Mouse (Mus musculus) left cerebral cortex, adult 9 months (tissue): Measurements from ENCODE around the gene Dytn.

Experiments
- DNase-seq, 2 experiments: peaks; one replicate each; pipeline ENCODE4 v3.0.0; 2022; ENCODE audit warnings: low spot score in 2 of 2

Gene Dytn

DNA sequence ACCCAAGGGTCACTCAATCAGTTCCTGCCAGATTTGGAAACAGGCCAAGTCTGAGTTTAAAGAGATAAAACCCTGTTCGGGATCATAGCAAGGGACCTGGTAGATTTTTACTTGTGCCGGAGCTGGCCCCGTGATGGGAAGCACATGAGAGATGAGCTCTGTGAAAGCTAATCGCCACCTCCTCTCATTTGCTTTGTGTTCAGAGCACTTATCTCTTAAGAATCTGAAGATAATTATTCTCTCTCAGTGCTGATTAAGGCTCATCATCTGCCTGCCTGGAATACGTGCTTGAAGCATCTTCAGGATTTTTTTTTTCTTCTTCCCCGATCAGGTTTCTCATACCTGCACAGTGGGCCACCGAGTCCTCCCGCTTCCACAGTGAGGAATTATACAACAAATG lies 107.6 kb downstream of the Dytn start:
- no peak for DNase-seq

DNA sequence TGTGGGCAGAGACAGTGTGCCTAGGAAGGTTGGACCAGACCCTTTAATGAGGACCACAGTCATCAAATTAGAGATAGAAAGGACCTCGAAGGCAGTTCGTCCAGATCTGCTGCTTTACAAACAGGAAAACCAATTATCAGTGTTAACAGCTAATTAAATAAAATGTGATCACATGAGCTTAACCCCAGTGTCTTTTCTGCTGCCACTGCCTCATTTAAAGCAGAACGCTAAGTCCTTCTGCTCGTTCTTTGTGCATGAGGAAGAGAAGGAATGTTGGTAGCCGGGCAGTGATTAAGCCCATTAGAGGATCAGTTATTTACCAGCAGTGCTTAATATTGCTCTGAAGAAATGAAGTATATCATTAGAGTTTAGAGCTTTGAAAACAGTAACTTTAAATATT lies 109.9 kb downstream of the Dytn start:
- DNase-seq: no peak

DNA sequence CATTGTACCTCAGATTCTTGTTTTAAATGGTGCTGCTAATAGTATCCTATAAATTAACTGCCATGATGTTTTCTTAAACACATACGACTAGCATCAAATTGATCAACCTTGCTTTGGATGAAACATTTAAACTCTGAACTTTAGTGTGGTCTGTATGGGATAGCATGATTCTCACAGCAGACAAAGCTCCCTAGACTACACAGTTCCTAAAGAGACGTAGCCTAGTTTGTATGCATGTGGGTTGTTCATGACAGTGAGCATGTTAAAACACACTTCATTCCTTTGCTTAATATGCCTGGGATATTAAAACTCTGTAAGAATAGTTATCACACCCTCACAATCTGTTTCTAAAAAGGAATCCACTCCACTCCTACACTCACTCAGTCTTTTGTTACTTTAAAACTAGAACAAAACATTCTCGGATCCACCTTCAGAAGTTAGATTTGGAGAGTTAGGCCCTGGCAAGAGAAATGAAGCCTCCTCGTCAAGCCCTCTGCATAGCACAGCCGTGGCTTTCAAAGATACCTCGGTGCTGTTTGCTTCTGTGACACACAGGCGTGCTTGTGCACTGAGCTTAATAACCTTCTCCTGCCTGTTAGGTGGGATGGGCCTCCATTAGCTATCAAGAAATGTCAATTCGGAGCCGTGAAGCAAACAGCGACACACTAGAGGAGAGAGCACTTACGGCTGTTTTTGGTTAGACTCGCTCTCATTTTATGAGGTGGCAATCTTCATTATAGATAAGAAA lies 112.7 kb downstream of the Dytn start:
- peak in 1 of 2 experiments; percentile 23 for DNase-seq

DNA sequence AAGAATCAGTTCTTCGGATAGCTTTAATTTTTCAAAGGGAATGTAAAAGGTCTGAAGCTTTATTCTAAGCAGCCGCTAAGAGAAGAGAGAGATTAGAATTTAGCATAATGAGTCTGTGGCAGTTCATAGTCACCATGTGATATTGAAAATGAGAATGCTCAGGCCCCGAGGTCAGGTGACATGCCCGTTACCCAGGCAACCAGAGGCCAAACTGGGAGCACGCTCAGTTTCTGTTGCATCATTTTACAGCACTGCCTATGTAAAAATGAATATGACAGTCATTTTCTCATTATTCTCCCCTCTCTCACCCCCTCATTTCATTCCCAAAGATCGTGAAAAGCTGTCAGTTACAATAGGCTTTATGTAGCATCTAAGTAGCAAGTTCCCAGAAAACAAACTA lies 113.3 kb downstream of the Dytn start:
- DNase-seq: peak in 1 of 2 experiments; percentile 36
